Mouse (Mus musculus) left cerebral cortex, postnatal 36 days (tissue): Measurements from ENCODE around the gene Ube2i. TPM values are rescaled to one million over a fixed set of nuclear protein-coding genes. Genes with fewer than 3 reads are reported as not detected.
"Not testable (repeated sequence)": the region's sequence is repeated elsewhere in the genome, so short reads cannot be mapped to it uniquely, and the experiment has no call there.

ENCODE experiments used
- DNase-seq, 2 experiments: peaks; one replicate each; pipeline ENCODE4 v3.0.0; 2021 to 2022; ENCODE audit warnings: low spot score in 2 of 2, mixed read lengths in 1 of 2
- intact Hi-C: fragments of 180-260 bp; cut with DNase I; formaldehyde crosslinking; loops from one replicate; pipeline ENCODE4 v1.15.1; 2025
- total RNA-seq, 2 experiments: library from RNA; stranded (reverse); gene quantifications; 2 replicates each; pipeline ENCODE4 v1.2.3; 2021

Ube2i gene
- total RNA-seq, 2 experiments from 2014 or later, result 221 to 225 TPM

- intact Hi-C loops, result no loop called here
Measured at GRCm38 (mm10) chr17:25256140-25256754, 18.2 kb downstream of the Ube2i start, which contains the start of gene Baiap3. Baiap3 (minus strand) TSS chr17:25256364.

GRCm38 (mm10) chr17:25255110-25255509, 19.3 kb downstream of the Ube2i start:
- intact Hi-C loops, result no loop called here
- DNase-seq, result no peak

More at GRCm38 (mm10) chr17:25256140-25256754, 18.2 kb downstream of the Ube2i start, which contains the start of gene Baiap3:
- DNase-seq, result no peak

GRCm38 (mm10) chr17:25253760-25254159, 20.7 kb downstream of the Ube2i start:
- no peak for DNase-seq
- intact Hi-C loops, result no loop called here

GRCm38 (mm10) chr17:25252643-25253042, 21.8 kb downstream of the Ube2i start:
- intact Hi-C loops, result no loop called here
- no peak for DNase-seq

GRCm38 (mm10) chr17:25250181-25250835, 24.1 kb downstream of the Ube2i start:
- intact Hi-C loops, result no loop called here
- DNase-seq, result no peak

- intact Hi-C loops, result no loop called here
- DNase-seq, result no peak
Measured at GRCm38 (mm10) chr17:25248033-25248750, 26.2 kb downstream of the Ube2i start.

GRCm38 (mm10) chr17:25244239-25244638, 30.2 kb downstream of the Ube2i start:
- DNase-seq, result no peak

GRCm38 (mm10) chr17:25243131-25243780, 31.2 kb downstream of the Ube2i start:
- intact Hi-C loops, result no loop called here
- DNase-seq, result no peak

More at GRCm38 (mm10) chr17:25244239-25244638, 30.2 kb downstream of the Ube2i start:
- intact Hi-C loops, result no loop called here

GRCm38 (mm10) chr17:25239695-25240636, 34.5 kb downstream of the Ube2i start, which contains the start of the genes Gnptg and Tsr3:
Gnptg (minus strand) TSS chr17:25240124.
Tsr3 (plus strand) TSS chr17:25240170.
- intact Hi-C loops, result no loop called here
- DNase-seq, result peak; percentile 82 to 84

- intact Hi-C loops, result no loop called here
- DNase-seq, result no peak
Measured at GRCm38 (mm10) chr17:25235635-25236034, 38.8 kb downstream of the Ube2i start.

- intact Hi-C loops, DNase-seq: not testable (repeated sequence)
Measured at GRCm38 (mm10) chr17:25231621-25232020, 42.8 kb downstream of the Ube2i start.

- DNase-seq, result no peak
- intact Hi-C loops, result no loop called here
Measured at GRCm38 (mm10) chr17:25230700-25231099, 43.7 kb downstream of the Ube2i start.

GRCm38 (mm10) chr17:25230014-25230655, 44.3 kb downstream of the Ube2i start:
- DNase-seq, intact Hi-C loops: not testable (repeated sequence)

- DNase-seq, result no peak
- intact Hi-C loops, result no loop called here
Measured at GRCm38 (mm10) chr17:25227991-25228390, 46.4 kb downstream of the Ube2i start.

GRCm38 (mm10) chr17:25225659-25226058, 48.8 kb downstream of the Ube2i start:
- no peak for DNase-seq
- intact Hi-C loops, result no loop called here

GRCm38 (mm10) chr17:25224586-25225222, 49.7 kb downstream of the Ube2i start:
- intact Hi-C loops, result no loop called here
- DNase-seq, result no peak

GRCm38 (mm10) chr17:25222951-25223601, 51.3 kb downstream of the Ube2i start:
- intact Hi-C loops, result no loop called here
- no peak for DNase-seq
